In the genomic region with DNA sequence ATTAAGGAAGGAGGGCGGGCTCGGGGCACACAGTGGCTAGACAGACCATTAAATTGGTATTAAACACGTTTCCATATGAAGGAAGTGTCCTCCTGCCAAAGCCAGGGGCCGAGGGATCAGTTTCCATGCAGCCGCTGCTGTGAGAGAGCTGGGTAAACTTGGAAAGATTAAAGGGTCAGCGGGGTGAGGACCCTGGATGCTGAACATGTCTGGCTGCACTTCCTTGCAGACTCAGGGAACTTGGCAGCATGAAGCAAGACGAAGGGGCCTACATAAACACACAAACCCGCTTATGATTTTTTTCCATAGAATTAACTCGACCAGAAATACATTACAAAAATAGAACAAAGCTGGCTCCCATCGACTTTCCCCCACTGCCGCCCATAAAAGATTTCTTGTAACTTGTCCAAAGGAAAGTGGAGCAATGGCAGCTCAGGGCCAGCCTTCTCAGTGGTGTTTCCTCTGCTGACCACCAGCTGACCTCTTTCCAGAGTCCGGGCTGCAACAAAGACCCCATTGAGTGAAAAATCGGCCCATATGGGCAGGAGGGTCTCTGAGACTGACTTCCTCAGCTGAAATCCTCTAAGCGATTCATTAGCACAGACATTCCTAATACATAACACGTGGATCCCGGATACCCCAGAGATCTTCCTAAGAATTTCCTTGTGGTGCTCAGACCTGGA, we compare ENCODE assay signal across 10 mouse cellular contexts.
DNase-seq lines count a peak whose midpoint lies in the region; ATAC-seq and TF ChIP-seq lines count a peak whose summit lies in the region.
"Had no signal": no experiment of that assay in that cellular context is flagged by ENCODE, and none has a peak within 500 bp of the region (broad histone marks: within the 10 kb centered on the region; RNA-seq: fewer than 3 reads in every experiment).

No protein-coding gene starts in this region.

- peak overlapping the region; percentile 7; the same call in 1 of the 2 replicates for H3K4me2 ChIP-seq in intestine, embryonic 14.5 days (ENCODE audit: low read length)
- no peak overlapping the region for H3K4me2 ChIP-seq in intestine, postnatal 0 days (replicated peaks; ENCODE audit: low read depth)
- no peak overlapping the region for H3K4me2 ChIP-seq in midbrain, embryonic 13.5 days (replicated peaks)
- H3K4me2 ChIP-seq: liver, embryonic 13.5 days had no signal

- H3K4me1 ChIP-seq in intestine, embryonic 14.5 days (replicated peaks; ENCODE audit: control insufficient read depth, insufficient read depth, low read length), result peaks cover 22% of the 10 kb centered on the region
- H3K4me1 ChIP-seq in intestine, postnatal 0 days (replicated peaks; ENCODE audit: control insufficient read depth, insufficient read depth, low read length), result 0 out of 2 replicates have a peak, but pooled peaks cover 3% of the 10 kb centered on the region
- peaks cover 32% of the 10 kb centered on the region for H3K4me1 ChIP-seq in hindbrain, embryonic 10.5 days (replicated peaks)
- H3K4me1 ChIP-seq in midbrain, embryonic 13.5 days (replicated peaks), result peaks cover 9% of the 10 kb centered on the region
- H3K4me1 ChIP-seq: liver, embryonic 13.5 days had no signal

- no peak for DNase-seq in intestine, embryonic 14.5 days (ENCODE audit: low spot score)
- DNase-seq in embryo, embryonic 11 days, result peak; percentile 83
- peak; percentile 71 for DNase-seq in hindbrain, embryonic 10.5 days (ENCODE audit: low spot score)
- no peak for DNase-seq in adrenal gland, adult 8-10 months
- DNase-seq in left cerebral cortex, adult 18-20 months (ENCODE audit: low spot score in 2 of 2), result no peak
- DNase-seq in MN1 (ENCODE audit: low spot score), result no peak
- DNase-seq: liver, embryonic 13.5 days; thymus, postnatal 36 days had no signal

- 17% methylated on average over 16 of the region's 16 CpGs for WGBS in intestine, embryonic 14.5 days
- 36% methylated on average over 16 of the region's 16 CpGs for WGBS in intestine, postnatal 0 days
- 35% methylated on average over 16 of the region's 16 CpGs for WGBS in hindbrain, embryonic 10.5 days
- 18% methylated on average over 16 of the region's 16 CpGs for WGBS in midbrain, embryonic 13.5 days

- no peak overlapping the region for H3K4me3 ChIP-seq in intestine, embryonic 14.5 days (ENCODE audit: low read depth, low read length)
- no peak overlapping the region for H3K4me3 ChIP-seq in intestine, postnatal 0 days (ENCODE audit: low read depth, low read length)
- H3K4me3 ChIP-seq in hindbrain, embryonic 10.5 days, result no peak overlapping the region
- H3K4me3 ChIP-seq in midbrain, embryonic 13.5 days (replicated peaks), result no peak overlapping the region
- H3K4me3 ChIP-seq: liver, embryonic 13.5 days had no signal

- ATAC-seq in intestine, embryonic 14.5 days (replicated peaks; ENCODE audit: low FRiP score, low TSS enrichment, low read depth), result peak; percentile 64
- no peak for ATAC-seq in intestine, postnatal 0 days
- ATAC-seq in midbrain, embryonic 13.5 days, result 0 out of 2 replicates have a peak, but pooled peaks have one; percentile 43

- peak overlapping the region; percentile 75 for H3K27ac ChIP-seq in intestine, embryonic 14.5 days (ENCODE audit: low read depth)
- H3K27ac ChIP-seq in intestine, postnatal 0 days (ENCODE audit: low read depth, low read length), result no peak overlapping the region
- peak overlapping the region; percentile 54 for H3K27ac ChIP-seq in hindbrain, embryonic 10.5 days
- no peak overlapping the region for H3K27ac ChIP-seq in midbrain, embryonic 13.5 days
- H3K27ac ChIP-seq: liver, embryonic 13.5 days had no signal

- H3K9me3 ChIP-seq in intestine, embryonic 14.5 days (ENCODE audit: control insufficient read depth, low read length), result no peaks in the 10 kb centered on the region
- H3K9me3 ChIP-seq in intestine, postnatal 0 days (ENCODE audit: control insufficient read depth), result no peaks in the 10 kb centered on the region
- no peaks in the 10 kb centered on the region for H3K9me3 ChIP-seq in hindbrain, embryonic 10.5 days
- no peaks in the 10 kb centered on the region for H3K9me3 ChIP-seq in midbrain, embryonic 13.5 days
- H3K9me3 ChIP-seq: liver, embryonic 13.5 days had no signal

- H3K9ac ChIP-seq in intestine, embryonic 14.5 days (ENCODE audit: low read length), result no peak overlapping the region
- H3K9ac ChIP-seq in intestine, postnatal 0 days (ENCODE audit: low read depth, low read length), result no peak overlapping the region
- no peak overlapping the region for H3K9ac ChIP-seq in midbrain, embryonic 13.5 days (replicated peaks)
- H3K9ac ChIP-seq: liver, embryonic 13.5 days had no signal

- TF ChIP-seq CTCF in intestine, postnatal 0 days (IDR thresholded peaks at IDR 0.05; ENCODE audit: low read depth), result no peak

- no peaks in the 10 kb centered on the region for H3K36me3 ChIP-seq in intestine, embryonic 14.5 days (ENCODE audit: control insufficient read depth, insufficient read depth, low read length)
- H3K36me3 ChIP-seq in intestine, postnatal 0 days (ENCODE audit: control insufficient read depth, insufficient read depth), result no peaks in the 10 kb centered on the region
- no peaks in the 10 kb centered on the region for H3K36me3 ChIP-seq in hindbrain, embryonic 10.5 days
- no peaks in the 10 kb centered on the region for H3K36me3 ChIP-seq in midbrain, embryonic 13.5 days
- H3K36me3 ChIP-seq: liver, embryonic 13.5 days had no signal

- H3K27me3 ChIP-seq in intestine, embryonic 14.5 days (replicated peaks; ENCODE audit: control insufficient read depth, insufficient read depth, low read length), result no peaks in the 10 kb centered on the region
- H3K27me3 ChIP-seq in intestine, postnatal 0 days (replicated peaks; ENCODE audit: control insufficient read depth, insufficient read depth, low read length), result no peaks in the 10 kb centered on the region
- no peaks in the 10 kb centered on the region for H3K27me3 ChIP-seq in hindbrain, embryonic 10.5 days (ENCODE audit: insufficient read depth, poor library complexity, severe bottlenecking)
- no peaks in the 10 kb centered on the region for H3K27me3 ChIP-seq in midbrain, embryonic 13.5 days
- H3K27me3 ChIP-seq: liver, embryonic 13.5 days had no signal

Comparison
In these comparisons a context has a peak if more than half of its experiments do, and no peak if none do; other contexts are left out.
1. H3K27ac ChIP-seq: peak in intestine, embryonic 14.5 days (single experiment) and hindbrain, embryonic 10.5 days (single experiment); none in intestine, postnatal 0 days (single experiment) and midbrain, embryonic 13.5 days (single experiment).
2. DNase-seq: peak in embryo, embryonic 11 days (single experiment) and hindbrain, embryonic 10.5 days (single experiment); none in intestine, embryonic 14.5 days (single experiment), adrenal gland, adult 8-10 months (single experiment), left cerebral cortex, adult 18-20 months (0 of 2) and MN1 (single experiment).